Mouse (Mus musculus) heart, embryonic 16.5 days (tissue): ENCODE measurements at regions not wholly inside any gene's neighbourhood (a gene's known extent, or its start where the extent isn't known, plus 50 kb on each side); places are given as distances from the start of the nearest gene placed in this dataset.
"Not testable (repeated sequence)": the region's sequence is repeated elsewhere in the genome, so short reads cannot be mapped to it uniquely, and the experiment has no call there.

Source experiments
- ATAC-seq: fragments of 200-750 bp; cut with Nextera tagmentation; replicated peaks from 2 replicates; pipeline ENCODE4 v1.8.0; 2017; ENCODE audit warnings: moderate number of reproducible peaks; ENCODE audit not compliant: insufficient read depth, low FRiP score; ENCODE audit errors: extremely low read depth
- H3K27ac ChIP-seq: fragments of 300-500 bp; sonication (generic); 2 replicates; pipeline ENCODE4 v1.5.1; 2014; ENCODE audit warnings: mild to moderate bottlenecking, low read length, control low read depth, moderate library complexity
- H3K27me3 ChIP-seq: fragments of 300-500 bp; sonication (generic); 2 replicates; pipeline ENCODE4 v1.6.1; 2014; ENCODE audit warnings: low read length, mixed read lengths; ENCODE audit not compliant: control insufficient read depth, insufficient read depth
- H3K36me3 ChIP-seq: fragments of 300-500 bp; sonication (generic); 2 replicates; pipeline ENCODE4 v1.6.1; 2014; ENCODE audit not compliant: control insufficient read depth, insufficient read depth
- H3K4me1 ChIP-seq: fragments of 300-500 bp; sonication (generic); 2 replicates; pipeline ENCODE4 v1.6.1; 2014; ENCODE audit warnings: low read length, mixed read lengths; ENCODE audit not compliant: control insufficient read depth, insufficient read depth
- H3K4me2 ChIP-seq: fragments of 300-500 bp; sonication (generic); 2 replicates; pipeline ENCODE4 v1.6.1; 2014; ENCODE audit warnings: low read depth, mild to moderate bottlenecking, control low read depth, low read length
- H3K4me3 ChIP-seq: fragments of 300-500 bp; sonication (generic); 2 replicates; pipeline ENCODE4 v1.5.1; 2014; ENCODE audit warnings: mild to moderate bottlenecking, control low read depth, low read length
- H3K9ac ChIP-seq: fragments of 300-500 bp; sonication (generic); 2 replicates; pipeline ENCODE4 v1.6.1; 2014; ENCODE audit warnings: low read length, control low read depth
- H3K9me3 ChIP-seq: fragments of 300-500 bp; sonication (generic); replicated peaks from 2 replicates; pipeline ENCODE4 v1.6.1; 2016; ENCODE audit warnings: low read length; ENCODE audit not compliant: control insufficient read depth
- WGBS: fragments of 180-500 bp; shearing (Covaris S2); extraction: QIAGEN DNeasy Blood & Tissue Kit; methylation state at CpG from one replicate; pipeline ENCODE4 v1.1.7; 2014; 5-methylcytosine and 5-hydroxymethylcytosine counted together

GRCm38 (mm10) chr7:36198091-36198700 lies 395.4 kb upstream of the Zfp507 start:
- H3K27ac ChIP-seq, result no peak overlapping the region
- H3K27me3 ChIP-seq, result no peaks in the 10 kb centered on the region
- H3K4me3 ChIP-seq, result no peak overlapping the region
- no peaks in the 10 kb centered on the region for H3K36me3 ChIP-seq
- H3K4me1 ChIP-seq, result no peaks in the 10 kb centered on the region
- WGBS, result 81% methylated on average over 16 of the region's 16 CpGs
- no peak for ATAC-seq
- H3K9ac ChIP-seq, result no peak overlapping the region
- no peak overlapping the region for H3K4me2 ChIP-seq
- H3K9me3 ChIP-seq, result 0 out of 2 replicates have a peak, but pooled peaks cover 3% of the 10 kb centered on the region

DNA sequence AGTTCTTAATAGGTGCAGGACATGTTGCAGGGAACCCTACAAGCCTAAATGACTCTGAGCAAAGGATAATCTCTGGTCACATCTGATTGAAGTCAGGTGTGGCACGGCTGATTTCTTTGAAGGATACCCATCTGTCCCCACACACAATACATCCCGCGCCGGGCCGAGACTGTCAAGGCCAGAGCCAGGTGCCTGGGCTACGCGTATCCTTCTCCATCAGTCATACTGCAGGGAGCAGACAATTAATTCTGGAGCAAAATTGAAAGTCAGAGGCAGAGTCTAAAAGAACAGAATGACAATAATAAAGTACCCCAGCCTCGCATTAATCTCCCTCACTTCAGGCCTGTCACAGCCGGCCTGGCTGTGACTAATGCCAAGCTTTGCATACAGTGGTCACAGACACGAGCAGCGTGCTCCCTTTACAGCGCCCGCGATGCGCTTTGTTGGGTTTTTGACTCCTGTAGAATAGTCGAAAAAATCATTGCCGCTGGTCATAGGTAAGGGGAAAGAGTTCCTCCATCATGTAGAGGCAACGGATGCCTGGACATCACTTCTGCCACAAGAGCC lies 393.4 kb upstream of the Zfp507 start:
- no peak overlapping the region for H3K4me3 ChIP-seq
- no peak overlapping the region for H3K27ac ChIP-seq
- ATAC-seq, result no peak
- 80% methylated on average over 18 of the region's 18 CpGs for WGBS
- no peak overlapping the region for H3K4me2 ChIP-seq
- no peaks in the 10 kb centered on the region for H3K4me1 ChIP-seq
- H3K9me3 ChIP-seq, result no peaks in the 10 kb centered on the region
- no peak overlapping the region for H3K9ac ChIP-seq
- no peaks in the 10 kb centered on the region for H3K36me3 ChIP-seq
- no peaks in the 10 kb centered on the region for H3K27me3 ChIP-seq

GRCm38 (mm10) chr7:36192645-36193044 lies 389.8 kb upstream of the Zfp507 start:
- no peak overlapping the region for H3K27ac ChIP-seq
- H3K36me3 ChIP-seq, result no peaks in the 10 kb centered on the region
- H3K4me2 ChIP-seq, result no peak overlapping the region
- no peaks in the 10 kb centered on the region for H3K27me3 ChIP-seq
- no peaks in the 10 kb centered on the region for H3K9me3 ChIP-seq
- no peaks in the 10 kb centered on the region for H3K4me1 ChIP-seq
- 71% methylated on average over 8 of the region's 8 CpGs for WGBS
- ATAC-seq, result no peak
- no peak overlapping the region for H3K9ac ChIP-seq
- H3K4me3 ChIP-seq, result no peak overlapping the region

GRCm38 (mm10) chr7:36177947-36178346 lies 375.1 kb upstream of the Zfp507 start:
- 52% methylated on average over 7 of the region's 7 CpGs for WGBS
- H3K27me3 ChIP-seq, result no peaks in the 10 kb centered on the region
- H3K36me3 ChIP-seq, result no peaks in the 10 kb centered on the region
- no peak overlapping the region for H3K27ac ChIP-seq
- no peaks in the 10 kb centered on the region for H3K4me1 ChIP-seq
- no peak overlapping the region for H3K4me3 ChIP-seq
- no peak overlapping the region for H3K4me2 ChIP-seq
- no peaks in the 10 kb centered on the region for H3K9me3 ChIP-seq
- no peak for ATAC-seq
- no peak overlapping the region for H3K9ac ChIP-seq

DNA sequence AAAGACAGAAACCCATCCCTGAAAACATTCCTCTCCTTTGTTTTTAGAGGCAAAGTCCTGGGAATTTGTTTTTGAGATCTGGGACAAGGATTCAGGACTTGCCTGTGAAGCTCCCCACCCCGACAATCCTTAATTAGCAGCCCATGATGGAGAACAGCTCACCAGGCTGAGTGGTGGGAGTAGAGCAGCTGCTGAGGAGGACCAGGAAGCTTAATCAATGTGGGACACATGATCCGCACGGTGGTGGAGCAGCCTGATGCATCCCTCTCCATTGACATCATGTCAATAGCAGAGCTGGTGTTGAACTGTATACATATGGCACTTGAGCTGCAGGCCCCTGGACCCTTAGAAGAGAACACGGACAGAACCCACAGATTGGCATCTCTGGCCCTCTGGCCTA lies 372.5 kb upstream of the Zfp507 start:
- Histone ChIP-seq H3K9me3 (peaks cover 6% of the 10 kb centered on the region; the same call in 1 of the 2 replicates), H3K27me3 (no peaks in the 10 kb centered on the region), H3K4me1 (no peaks in the 10 kb centered on the region), H3K4me3 (no peak overlapping the region), H3K9ac (no peak overlapping the region), H3K36me3 (no peaks in the 10 kb centered on the region), H3K4me2 (no peak overlapping the region), H3K27ac (no peak overlapping the region)
- 82% methylated on average over 4 of the region's 4 CpGs for WGBS
- ATAC-seq, result no peak

DNA sequence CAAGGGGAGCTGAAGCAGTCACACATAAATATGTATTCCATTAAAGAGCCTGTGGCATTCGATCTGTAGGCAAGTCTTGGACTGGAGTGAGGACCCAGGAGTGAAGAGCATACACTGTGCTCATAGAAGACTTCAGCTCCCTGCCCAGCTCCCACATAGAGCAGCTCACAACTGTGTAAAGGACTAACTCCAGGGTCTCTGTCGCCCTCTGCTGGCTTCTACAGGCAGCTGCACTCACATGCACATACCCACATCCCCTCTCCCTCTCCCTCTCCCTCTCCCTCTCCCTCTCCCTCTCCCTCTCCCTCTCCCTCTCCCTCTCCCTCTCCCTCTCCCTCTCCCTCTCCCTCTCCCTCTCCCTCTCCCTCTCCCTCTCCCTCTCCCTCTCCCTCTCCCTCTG lies 369.7 kb upstream of the Zfp507 start:
- ATAC-seq, result not testable (repeated sequence)
- 53% methylated on average over 2 of the region's 2 CpGs for WGBS

GRCm38 (mm10) chr7:36157270-36157945 lies 354.6 kb upstream of the Zfp507 start:
- Histone ChIP-seq H3K27ac (no peak overlapping the region), H3K9ac (no peak overlapping the region), H3K4me3 (no peak overlapping the region), H3K4me1 (no peaks in the 10 kb centered on the region), H3K9me3 (no peaks in the 10 kb centered on the region), H3K27me3 (no peaks in the 10 kb centered on the region), H3K36me3 (no peaks in the 10 kb centered on the region), H3K4me2 (no peak overlapping the region)
- no peak for ATAC-seq
- whole genome bisulfite sequencing, result 64% methylated on average over 22 of the region's 22 CpGs

More for the DNA sequence above, 369.7 kb upstream of the Zfp507 start:
- H3K4me1 ChIP-seq, H3K9me3 ChIP-seq, H3K4me3 ChIP-seq, H3K9ac ChIP-seq, H3K4me2 ChIP-seq, H3K27me3 ChIP-seq, H3K27ac ChIP-seq, H3K36me3 ChIP-seq: not testable (repeated sequence)

GRCm38 (mm10) chr7:36156595-36156994 lies 353.8 kb upstream of the Zfp507 start:
- no peak for ATAC-seq
- Histone ChIP-seq H3K9me3 (no peaks in the 10 kb centered on the region), H3K4me2 (no peak overlapping the region), H3K36me3 (no peaks in the 10 kb centered on the region), H3K9ac (no peak overlapping the region), H3K4me1 (no peaks in the 10 kb centered on the region), H3K27me3 (no peaks in the 10 kb centered on the region), H3K27ac (no peak overlapping the region), H3K4me3 (no peak overlapping the region)
- 77% methylated on average over 12 of the region's 12 CpGs for WGBS

GRCm38 (mm10) chr7:36155576-36155975 lies 352.8 kb upstream of the Zfp507 start:
- H3K4me3 ChIP-seq, result no peak overlapping the region
- ATAC-seq, result no peak
- 54% methylated on average over 2 of the region's 2 CpGs for WGBS
- H3K27ac ChIP-seq, result no peak overlapping the region
- no peaks in the 10 kb centered on the region for H3K9me3 ChIP-seq
- H3K27me3 ChIP-seq, result no peaks in the 10 kb centered on the region
- no peak overlapping the region for H3K9ac ChIP-seq
- no peak overlapping the region for H3K4me2 ChIP-seq
- no peaks in the 10 kb centered on the region for H3K4me1 ChIP-seq
- H3K36me3 ChIP-seq, result no peaks in the 10 kb centered on the region
